Mouse (Mus musculus) heart, embryonic 10.5 days (tissue): Measurements from ENCODE around the gene Irf1. TPM values are rescaled to one million over a fixed set of nuclear protein-coding genes. Genes with fewer than 3 reads are reported as not detected.

Experiments
- DNase-seq: peaks from one replicate; pipeline ENCODE4 v3.0.0-alpha.2; 2017; ENCODE audit warnings: low spot score
- H3K27ac ChIP-seq: fragments of 300-500 bp; sonication (generic); 2 replicates; pipeline ENCODE4 v1.5.1; 2016; ENCODE audit warnings: mild to moderate bottlenecking
- H3K27me3 ChIP-seq: fragments of 300-500 bp; sonication (generic); 2 replicates; pipeline ENCODE4 v1.6.1; 2016; ENCODE audit warnings: mild to moderate bottlenecking; ENCODE audit not compliant: poor library complexity, insufficient read depth, severe bottlenecking
- H3K36me3 ChIP-seq: fragments of 300-500 bp; sonication (generic); 2 replicates; pipeline ENCODE4 v1.6.1; 2016; ENCODE audit warnings: mild to moderate bottlenecking, moderate library complexity
- H3K4me1 ChIP-seq: fragments of 300-500 bp; sonication (generic); 2 replicates; pipeline ENCODE4 v1.6.1; 2016; ENCODE audit warnings: mild to moderate bottlenecking
- H3K4me3 ChIP-seq: fragments of 300-500 bp; sonication (generic); 2 replicates; pipeline ENCODE4 v1.5.1; 2016; ENCODE audit warnings: mild to moderate bottlenecking, moderate library complexity
- H3K9me3 ChIP-seq: fragments of 300-500 bp; sonication (generic); 2 replicates; pipeline ENCODE4 v1.6.1; 2016; ENCODE audit warnings: mild to moderate bottlenecking, moderate library complexity
- WGBS: fragments of 180-500 bp; shearing (Covaris S2); methylation state at CpG from one replicate; pipeline ENCODE4 v1.1.7; 2016; 5-methylcytosine and 5-hydroxymethylcytosine counted together
- polyA plus RNA-seq: library from polyadenylated mRNA; unstranded; fragments of >200 nt; fragmentation: Nextera tagmentation; extraction: Ambion mirVana; gene quantifications from 2 replicates; pipeline ENCODE4 v1.2.1, GENCODE M21; 2016

The Irf1 gene
- polyA plus RNA-seq, result 7.9 TPM in 2 replicates

DNA sequence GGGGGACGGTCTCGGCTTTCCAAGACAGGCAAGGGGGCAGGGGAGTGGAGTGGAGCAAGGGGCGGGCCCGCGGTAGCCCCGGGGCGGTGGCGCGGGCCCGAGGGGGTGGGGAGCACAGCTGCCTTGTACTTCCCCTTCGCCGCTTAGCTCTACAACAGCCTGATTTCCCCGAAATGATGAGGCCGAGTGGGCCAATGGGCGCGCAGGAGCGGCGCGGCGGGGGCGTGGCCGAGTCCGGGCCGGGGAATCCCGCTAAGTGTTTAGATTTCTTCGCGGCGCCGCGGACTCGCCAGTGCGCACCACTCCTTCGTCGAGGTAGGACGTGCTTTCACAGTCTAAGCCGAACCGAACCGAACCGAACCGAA is at the start of gene Irf1:
TSS of gene Irf1 (plus strand) at position 255 of the 365 bp plus-strand sequence.
- Histone ChIP-seq H3K36me3 (peaks cover 21% of the 10 kb centered on the region), H3K4me1 (peaks cover 13% of the 10 kb centered on the region), H3K4me3 (peak within 1 kb of the TSS; percentile 85), H3K27ac (peak within 1 kb of the TSS; percentile 89), H3K9me3 (no peaks in the 10 kb centered on the region), H3K27me3 (peaks cover 46% of the 10 kb centered on the region)
- WGBS, result under 1% methylated on average over 39 of the region's 40 CpGs
- peak; percentile 92 for DNase-seq

GRCm38 (mm10) chr11:53720715-53721114 is 49.1 kb upstream of the Irf1 start, which contains the start of gene Il5:
Gene Il5 (plus strand): TSS chr11:53720794.
- no peak within 1 kb of the TSS for H3K27ac ChIP-seq
- H3K4me1 ChIP-seq, result no peaks in the 10 kb centered on the region
- 80% methylated on average over 6 of the region's 6 CpGs for WGBS
- no peaks in the 10 kb centered on the region for H3K36me3 ChIP-seq
- H3K4me3 ChIP-seq, result no peak within 1 kb of the TSS
- no peaks in the 10 kb centered on the region for H3K9me3 ChIP-seq
- no peak for DNase-seq
- H3K27me3 ChIP-seq, result no peaks in the 10 kb centered on the region

DNA sequence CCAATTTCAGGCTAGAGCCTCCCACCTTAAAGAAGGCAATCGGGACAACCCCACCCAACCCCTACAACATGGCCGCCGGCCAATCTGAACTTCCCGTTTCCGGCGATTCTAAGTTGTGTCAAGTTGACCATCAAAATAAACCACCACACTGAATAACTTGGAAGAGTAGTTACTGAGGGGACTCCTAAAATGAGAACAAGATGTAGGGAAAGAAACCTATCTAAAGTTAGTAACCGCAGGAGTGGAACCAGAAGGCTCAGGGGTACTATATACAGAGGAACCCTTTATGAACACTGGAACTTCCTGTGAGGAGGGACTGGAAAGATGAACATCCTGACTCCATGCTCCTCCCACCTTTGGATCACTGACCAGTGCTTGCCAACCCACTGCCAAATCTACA is 38.4 kb upstream of the Irf1 start:
- Histone ChIP-seq H3K4me3 (no peak overlapping the region), H3K9me3 (no peaks in the 10 kb centered on the region), H3K27ac (no peak overlapping the region), H3K27me3 (no peaks in the 10 kb centered on the region), H3K4me1 (no peaks in the 10 kb centered on the region; the same call in 1 of the 2 replicates), H3K36me3 (no peaks in the 10 kb centered on the region)
- no peak for DNase-seq
- 94% methylated on average over 7 of the region's 7 CpGs for WGBS

DNA sequence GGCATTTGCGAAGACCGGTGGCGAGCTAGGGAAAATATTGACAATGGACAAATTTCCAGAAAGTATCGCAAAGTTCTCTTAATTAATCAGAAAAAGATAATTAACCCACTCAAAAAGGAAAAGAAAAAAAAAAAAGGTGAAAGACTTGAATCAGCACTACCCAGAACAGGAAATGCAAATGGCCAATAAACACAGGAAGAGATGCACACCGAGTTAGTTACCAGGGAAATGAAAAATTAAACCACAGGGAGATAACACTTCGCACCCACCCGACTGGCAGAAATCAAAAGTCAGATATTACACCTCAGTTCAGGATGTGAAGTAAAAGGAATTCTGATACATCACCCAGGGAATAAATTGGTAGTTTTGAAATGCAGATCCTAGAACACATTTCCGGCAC is 37.6 kb upstream of the Irf1 start:
- WGBS, result 84% methylated on average over 8 of the region's 8 CpGs
- Histone ChIP-seq H3K9me3 (no peaks in the 10 kb centered on the region), H3K27ac (no peak overlapping the region), H3K36me3 (no peaks in the 10 kb centered on the region), H3K4me1 (no peaks in the 10 kb centered on the region; the same call in 1 of the 2 replicates), H3K4me3 (no peak overlapping the region), H3K27me3 (no peaks in the 10 kb centered on the region)
- DNase-seq, result no peak

- no peak overlapping the region for H3K4me3 ChIP-seq
- WGBS, result 78% methylated on average over 7 of the region's 7 CpGs
- H3K36me3 ChIP-seq, result no peaks in the 10 kb centered on the region
- H3K27ac ChIP-seq, result no peak overlapping the region
- H3K9me3 ChIP-seq, result no peaks in the 10 kb centered on the region
- no peaks in the 10 kb centered on the region; the same call in 1 of the 2 replicates for H3K4me1 ChIP-seq
- DNase-seq, result no peak
- H3K27me3 ChIP-seq, result no peaks in the 10 kb centered on the region
These were observed 36.0 kb upstream of the Irf1 start for GRCm38 (mm10) chr11:53733824-53734223.

DNA sequence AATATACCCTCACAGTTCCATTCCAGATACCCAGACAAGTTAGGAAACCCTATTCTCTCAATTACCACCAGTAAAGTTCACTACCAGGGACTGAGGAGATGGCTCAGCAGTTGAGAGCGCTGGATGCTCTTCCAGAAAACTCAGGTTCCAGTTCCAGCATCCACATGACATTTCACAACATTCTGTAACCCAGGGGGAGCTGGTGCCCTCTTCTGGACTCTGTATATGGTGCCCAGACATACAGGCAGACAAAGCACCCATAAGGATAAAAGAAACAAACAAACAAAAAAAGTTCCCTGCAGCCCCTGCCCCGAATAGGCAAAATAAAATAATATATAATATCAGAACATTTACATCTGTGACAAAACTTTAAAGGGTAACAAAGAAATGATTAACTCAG is 35.4 kb upstream of the Irf1 start:
- Histone ChIP-seq H3K27me3 (no peaks in the 10 kb centered on the region), H3K4me3 (no peak overlapping the region), H3K4me1 (no peaks in the 10 kb centered on the region; the same call in 1 of the 2 replicates), H3K36me3 (no peaks in the 10 kb centered on the region), H3K27ac (no peak overlapping the region), H3K9me3 (no peaks in the 10 kb centered on the region)
- no peak for DNase-seq
- 87% methylated on average over 2 of the region's 2 CpGs for WGBS

- Histone ChIP-seq H3K4me3 (no peak overlapping the region), H3K36me3 (no peaks in the 10 kb centered on the region), H3K27me3 (no peaks in the 10 kb centered on the region), H3K4me1 (no peaks in the 10 kb centered on the region; the same call in 1 of the 2 replicates), H3K9me3 (no peaks in the 10 kb centered on the region), H3K27ac (no peak overlapping the region)
- 66% methylated on average over 18 of the region's 18 CpGs for WGBS
- DNase-seq, result no peak
These were observed 34.7 kb upstream of the Irf1 start for GRCm38 (mm10) chr11:53734970-53735681.

GRCm38 (mm10) chr11:53735682-53736245 is 34.0 kb upstream of the Irf1 start:
- no peaks in the 10 kb centered on the region; the same call in 1 of the 2 replicates for H3K4me1 ChIP-seq
- no peaks in the 10 kb centered on the region for H3K27me3 ChIP-seq
- peak overlapping the region; percentile 38 for H3K4me3 ChIP-seq
- H3K36me3 ChIP-seq, result no peaks in the 10 kb centered on the region
- H3K9me3 ChIP-seq, result no peaks in the 10 kb centered on the region
- no peak overlapping the region for H3K27ac ChIP-seq
- WGBS, result 29% methylated on average over 17 of the region's 17 CpGs
- DNase-seq, result peak; percentile 87

GRCm38 (mm10) chr11:53736771-53737572 is 32.8 kb upstream of the Irf1 start:
- Histone ChIP-seq H3K36me3 (no peaks in the 10 kb centered on the region), H3K27me3 (no peaks in the 10 kb centered on the region), H3K9me3 (no peaks in the 10 kb centered on the region), H3K4me1 (no peaks in the 10 kb centered on the region; the same call in 1 of the 2 replicates), H3K4me3 (no peak overlapping the region), H3K27ac (peak overlapping the region; percentile 30; the same call in 1 of the 2 replicates)
- 46% methylated on average over 14 of the region's 14 CpGs for WGBS
- peak; percentile 87 for DNase-seq

DNA sequence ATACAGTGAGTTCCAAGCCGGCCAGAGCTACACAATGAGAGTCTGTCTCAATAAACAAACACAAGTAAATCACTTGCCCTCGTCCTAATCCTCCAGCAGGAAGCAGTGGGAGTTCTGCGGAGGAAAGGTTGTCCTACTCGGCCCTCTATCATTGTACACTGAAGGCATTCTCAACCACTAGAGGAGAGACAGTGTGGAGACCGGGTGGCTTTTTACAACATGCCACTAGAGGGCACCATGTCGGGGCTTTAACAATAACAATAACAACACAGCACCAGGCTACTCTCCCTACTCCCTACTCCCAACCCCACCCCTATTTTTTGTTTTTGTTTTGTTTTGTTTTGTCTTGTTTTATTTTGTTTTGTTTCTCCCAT is 32.3 kb upstream of the Irf1 start:
- Histone ChIP-seq H3K4me3 (no peak overlapping the region), H3K27me3 (no peaks in the 10 kb centered on the region), H3K4me1 (no peaks in the 10 kb centered on the region; the same call in 1 of the 2 replicates), H3K36me3 (no peaks in the 10 kb centered on the region), H3K9me3 (no peaks in the 10 kb centered on the region), H3K27ac (peak overlapping the region; percentile 30; the same call in 1 of the 2 replicates)
- WGBS, result 39% methylated on average over 6 of the region's 6 CpGs
- DNase-seq, result peak; percentile 77

GRCm38 (mm10) chr11:53742353-53742752 is 27.5 kb upstream of the Irf1 start:
- no peak for DNase-seq
- Histone ChIP-seq H3K27ac (no peak overlapping the region), H3K9me3 (no peaks in the 10 kb centered on the region), H3K4me3 (no peak overlapping the region), H3K36me3 (no peaks in the 10 kb centered on the region), H3K4me1 (no peaks in the 10 kb centered on the region), H3K27me3 (peaks cover 6% of the 10 kb centered on the region; the same call in 1 of the 2 replicates)
- WGBS, result 12% methylated on average over 5 of the region's 5 CpGs

- peaks cover 6% of the 10 kb centered on the region; the same call in 1 of the 2 replicates for H3K27me3 ChIP-seq
These were observed 24.6 kb upstream of the Irf1 start for GRCm38 (mm10) chr11:53745260-53745659.

DNA sequence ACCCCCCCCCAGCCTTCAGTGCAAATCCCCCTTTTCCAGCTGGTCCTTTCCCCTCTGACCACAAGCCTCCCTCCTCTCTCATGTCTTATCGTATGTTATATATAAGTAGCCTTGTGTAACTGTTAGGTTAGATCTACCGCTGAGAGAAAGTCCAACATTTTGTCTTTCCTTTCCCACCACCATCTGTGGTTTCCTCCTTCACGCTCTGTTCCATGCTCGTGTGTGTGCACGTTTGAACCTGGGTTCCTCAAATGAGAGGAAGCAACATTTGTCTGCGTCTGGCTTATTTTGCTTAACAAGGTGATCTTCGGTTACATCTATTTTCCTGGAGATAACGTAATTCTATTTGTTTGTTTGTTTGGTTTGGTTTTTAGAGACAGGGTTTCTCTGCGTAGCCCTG is 21.8 kb upstream of the Irf1 start:
- DNase-seq, result no peak
- H3K27me3 ChIP-seq, result peaks cover 6% of the 10 kb centered on the region; the same call in 1 of the 2 replicates
- H3K27ac ChIP-seq, result no peak overlapping the region
- no peaks in the 10 kb centered on the region for H3K36me3 ChIP-seq
- 0 out of 2 replicates have a peak, but pooled peaks cover 2% of the 10 kb centered on the region for H3K9me3 ChIP-seq
- no peak overlapping the region for H3K4me3 ChIP-seq
- no peaks in the 10 kb centered on the region for H3K4me1 ChIP-seq
- WGBS, result 85% methylated on average over 9 of the region's 9 CpGs

More at GRCm38 (mm10) chr11:53745260-53745659, 24.6 kb upstream of the Irf1 start:
- Histone ChIP-seq H3K36me3 (no peaks in the 10 kb centered on the region), H3K27ac (no peak overlapping the region), H3K4me3 (no peak overlapping the region), H3K4me1 (no peaks in the 10 kb centered on the region), H3K9me3 (no peaks in the 10 kb centered on the region)
- WGBS, result 89% methylated on average over 2 of the region's 2 CpGs
- DNase-seq, result no peak
